Mouse (Mus musculus) MEL-GATA-1-ER (cell line): ENCODE measurements around the gene Arih1.
"Not testable (repeated sequence)": the region's sequence is repeated elsewhere in the genome, so short reads cannot be mapped to it uniquely, and the experiment has no call there.

ENCODE experiments used
- DNase-seq: peaks from one replicate; pipeline ENCODE4 v3.0.0-alpha.2; 2012; ENCODE audit warnings: low read depth; ENCODE audit errors: extremely low read depth

Arih1 gene

GRCm38 (mm10) chr9:59458997-59459510 lies 27.4 kb downstream of the Arih1 start:
- DNase-seq = no peak

- DNase-seq = no peak
These were observed 28.0 kb downstream of the Arih1 start for GRCm38 (mm10) chr9:59458416-59458815.

GRCm38 (mm10) chr9:59457671-59458070 lies 28.7 kb downstream of the Arih1 start:
- no peak for DNase-seq

GRCm38 (mm10) chr9:59455404-59456068 lies 30.9 kb downstream of the Arih1 start:
- DNase-seq = peak; percentile 71

- no peak for DNase-seq
These were observed 52.7 kb downstream of the Arih1 start for GRCm38 (mm10) chr9:59433729-59434128.

GRCm38 (mm10) chr9:59431626-59432025 lies 54.8 kb downstream of the Arih1 start:
- no peak for DNase-seq

- no peak for DNase-seq
These were observed 65.9 kb downstream of the Arih1 start for GRCm38 (mm10) chr9:59420487-59420886.

GRCm38 (mm10) chr9:59407271-59407670 lies 79.1 kb downstream of the Arih1 start:
- no peak for DNase-seq

- no peak for DNase-seq
These were observed 97.3 kb downstream of the Arih1 start for GRCm38 (mm10) chr9:59389086-59389485.

GRCm38 (mm10) chr9:59388311-59388710 lies 98.1 kb downstream of the Arih1 start:
- no peak for DNase-seq

- no peak for DNase-seq
These were observed 99.0 kb downstream of the Arih1 start for GRCm38 (mm10) chr9:59387461-59387860.

GRCm38 (mm10) chr9:59375626-59376025 lies 110.8 kb downstream of the Arih1 start:
- DNase-seq = no peak

- no peak for DNase-seq
These were observed 116.8 kb downstream of the Arih1 start for GRCm38 (mm10) chr9:59369646-59370045.

GRCm38 (mm10) chr9:59369220-59369619 lies 117.2 kb downstream of the Arih1 start:
- DNase-seq = no peak

GRCm38 (mm10) chr9:59360487-59360886 lies 125.9 kb downstream of the Arih1 start:
- not testable (repeated sequence) for DNase-seq

GRCm38 (mm10) chr9:59358041-59358440 lies 128.4 kb downstream of the Arih1 start:
- not testable (repeated sequence) for DNase-seq

- peak; percentile 77 for DNase-seq
These were observed 133.2 kb downstream of the Arih1 start, which contains the start of gene Bbs4 for GRCm38 (mm10) chr9:59353253-59353639. Gene Bbs4 (minus strand): TSS chr9:59353508.

GRCm38 (mm10) chr9:59352586-59353252 lies 133.7 kb downstream of the Arih1 start:
- DNase-seq = no peak

- DNase-seq = no peak
These were observed 140.2 kb downstream of the Arih1 start for GRCm38 (mm10) chr9:59346176-59346575.

GRCm38 (mm10) chr9:59340002-59340401 lies 146.4 kb downstream of the Arih1 start:
- DNase-seq = peak; percentile 48

- DNase-seq = no peak
These were observed 147.3 kb downstream of the Arih1 start for GRCm38 (mm10) chr9:59339107-59339506.

GRCm38 (mm10) chr9:59338411-59338810 lies 148.0 kb downstream of the Arih1 start:
- no peak for DNase-seq
